Mouse (Mus musculus) 3T3-L1 (cell line): ENCODE results near the gene Syne3.
A peak's percentile ranks its signal among the peaks of the same experiment; 100 is the strongest.

ENCODE experiments used
- DNase-seq: peaks from one replicate; pipeline ENCODE4 v3.0.0-alpha.2; 2015; ENCODE audit warnings: low read depth, low spot score

Syne3 gene

DNA sequence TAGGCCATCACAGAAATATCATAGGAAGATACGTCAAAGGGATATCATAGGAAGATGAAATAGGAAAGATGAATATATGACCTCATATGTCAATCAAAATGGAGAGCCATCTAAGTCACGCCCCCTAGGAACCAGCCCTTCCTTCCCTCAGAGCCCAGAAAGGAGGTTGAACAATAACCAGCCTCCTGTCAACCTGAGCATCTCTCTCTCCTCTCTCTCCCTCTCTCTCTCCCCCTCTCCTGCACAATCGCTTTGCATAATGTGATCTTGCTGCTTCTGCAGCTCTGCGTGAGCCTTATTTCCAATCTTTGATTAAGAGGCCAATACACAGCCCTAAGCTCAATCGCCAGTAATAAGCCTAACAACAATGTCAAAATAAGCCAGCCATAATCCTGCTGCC is 84.6 kb downstream of the Syne3 start:
- no peak for DNase-seq

- DNase-seq: peak; percentile 16
These were observed 85.1 kb downstream of the Syne3 start for GRCm38 (mm10) chr12:104924546-104924945.

DNA sequence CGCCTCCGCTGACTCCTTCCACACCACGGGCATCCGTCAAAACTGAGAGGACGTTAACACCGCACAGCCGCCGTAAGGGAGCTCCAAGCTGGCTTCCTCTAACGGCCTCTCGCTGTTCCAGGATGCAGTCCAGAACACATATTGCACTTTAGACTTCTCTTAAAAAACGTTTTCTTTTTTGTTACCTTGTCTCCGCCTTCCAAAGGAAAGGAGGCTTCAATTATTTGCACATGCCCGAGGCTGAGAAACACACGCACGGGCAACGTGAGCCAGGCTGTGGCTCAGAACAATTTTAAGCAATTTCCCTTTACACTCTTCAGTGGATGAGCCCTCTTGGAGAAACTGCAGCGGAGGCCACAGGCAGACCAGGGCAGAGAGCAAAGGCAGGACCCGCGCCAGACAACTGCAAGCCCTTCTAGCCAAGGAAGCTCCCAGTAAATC is 85.6 kb downstream of the Syne3 start:
- DNase-seq: no peak

- DNase-seq: no peak
These were observed 87.0 kb downstream of the Syne3 start for GRCm38 (mm10) chr12:104922647-104923046.

DNA sequence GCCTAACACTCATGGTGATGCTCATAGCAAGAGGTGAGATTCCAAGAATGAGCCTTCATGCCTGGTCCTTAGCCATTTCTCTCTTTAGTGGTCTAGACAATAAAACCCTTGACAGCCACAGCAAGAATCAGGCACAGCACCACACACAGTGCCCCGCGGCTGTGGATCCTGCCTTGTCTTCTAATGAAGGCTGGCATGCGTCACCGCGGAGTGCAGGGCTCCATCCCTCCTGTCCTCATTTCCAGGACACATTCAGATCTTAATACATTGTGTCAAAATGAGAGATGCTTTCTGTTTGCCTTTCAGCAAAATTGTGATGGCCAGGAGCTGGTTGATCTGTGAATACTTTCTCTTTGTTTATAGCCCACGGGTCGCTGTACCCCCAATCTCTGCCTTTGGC is 88.5 kb downstream of the Syne3 start:
- DNase-seq: no peak

GRCm38 (mm10) chr12:104919247-104919646 is 90.4 kb downstream of the Syne3 start:
- peak; percentile 85 for DNase-seq

- DNase-seq: no peak
These were observed 91.7 kb downstream of the Syne3 start for GRCm38 (mm10) chr12:104917927-104918326.

- DNase-seq: peak; percentile 70
These were observed 92.3 kb downstream of the Syne3 start for GRCm38 (mm10) chr12:104917297-104917696.

- DNase-seq: no peak
These were observed 92.8 kb downstream of the Syne3 start for GRCm38 (mm10) chr12:104916776-104917175.

DNA sequence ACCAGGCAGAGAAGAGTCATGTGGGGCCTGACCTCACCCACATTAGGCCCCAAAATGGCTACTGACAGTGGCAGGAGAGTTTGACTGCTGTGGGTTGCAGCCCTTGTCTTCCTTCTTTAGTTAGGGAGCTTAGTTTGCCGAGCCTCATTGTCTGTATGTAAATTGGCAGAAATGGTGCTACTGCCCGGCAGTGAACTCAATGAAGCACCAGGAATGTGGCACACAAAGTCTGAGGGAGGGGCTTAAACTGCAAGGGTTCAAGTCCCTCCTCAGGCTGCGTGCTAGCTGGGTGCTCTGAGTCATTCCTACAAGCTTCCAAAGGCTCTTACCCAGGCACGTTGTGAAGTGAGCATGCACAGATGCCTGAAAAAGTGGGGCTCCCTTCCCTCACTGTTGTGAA is 93.9 kb downstream of the Syne3 start:
- DNase-seq: no peak

GRCm38 (mm10) chr12:104912990-104913389 is 96.6 kb downstream of the Syne3 start:
- no peak for DNase-seq

GRCm38 (mm10) chr12:104912281-104912933 is 97.2 kb downstream of the Syne3 start:
- DNase-seq: no peak

DNA sequence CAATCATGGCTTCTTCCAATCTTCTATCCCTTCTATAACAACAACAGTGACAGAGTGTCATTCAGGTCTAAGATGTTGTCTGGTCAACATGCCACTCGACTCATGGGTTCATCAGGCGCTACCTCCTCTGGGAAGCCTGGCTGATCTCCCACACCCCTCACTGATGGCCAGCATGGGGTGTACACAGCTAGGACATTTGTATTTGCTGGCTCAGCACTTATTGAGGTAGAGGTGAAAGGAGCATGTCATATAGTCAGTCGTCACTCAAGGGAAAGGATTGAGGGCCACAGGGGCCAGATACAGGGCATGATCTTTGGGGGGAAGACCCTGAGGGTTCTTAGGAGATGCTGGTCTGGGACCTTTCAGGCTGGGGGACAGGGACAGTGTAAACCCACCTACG is 99.9 kb downstream of the Syne3 start:
- no peak for DNase-seq

GRCm38 (mm10) chr12:104908986-104909385 is 100.6 kb downstream of the Syne3 start:
- no peak for DNase-seq

- no peak for DNase-seq
These were observed 101.4 kb downstream of the Syne3 start for GRCm38 (mm10) chr12:104908024-104908781.

DNA sequence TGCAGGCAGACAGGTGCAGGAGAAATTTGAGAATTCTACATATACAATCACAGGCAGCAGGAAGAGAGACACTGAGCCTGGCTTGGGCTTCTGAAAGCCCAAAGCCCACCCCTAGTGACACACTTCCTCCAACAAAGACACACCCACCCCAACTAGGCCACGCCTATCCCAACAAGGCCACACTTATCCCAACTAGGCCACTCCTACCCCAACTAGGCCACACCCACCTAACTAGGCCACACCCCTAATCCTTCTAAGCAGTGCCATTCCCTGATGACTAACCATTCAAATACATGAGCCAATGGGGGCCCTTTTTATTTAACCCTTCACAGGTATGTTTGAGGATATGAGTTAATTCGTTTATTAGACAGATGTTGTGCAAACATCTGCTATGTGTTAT is 102.5 kb downstream of the Syne3 start:
- no peak for DNase-seq

GRCm38 (mm10) chr12:104904138-104904537 is 105.5 kb downstream of the Syne3 start:
- peak; percentile 39 for DNase-seq

- DNase-seq: no peak
These were observed 107.1 kb downstream of the Syne3 start for GRCm38 (mm10) chr12:104902392-104903053.

DNA sequence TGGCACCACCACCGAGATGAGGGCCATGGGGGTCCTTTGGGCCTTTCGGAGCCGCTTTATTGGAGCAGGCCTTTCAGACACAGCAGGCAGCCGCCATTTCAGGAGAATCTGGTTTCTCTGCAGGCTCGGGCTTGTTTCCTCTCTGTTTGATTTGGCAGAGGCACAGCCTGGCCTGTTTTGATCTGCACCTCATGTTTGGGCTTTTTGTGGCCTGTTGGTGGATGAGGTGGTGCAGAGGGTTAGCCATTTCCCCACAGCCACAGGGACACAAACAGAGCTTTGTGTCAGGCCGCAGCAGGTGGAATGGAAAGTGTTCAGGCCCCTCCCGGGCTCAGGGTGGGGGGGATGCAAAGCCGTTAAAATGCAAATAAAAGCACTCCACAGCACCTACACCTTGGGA is 108.3 kb downstream of the Syne3 start:
- DNase-seq: no peak

DNA sequence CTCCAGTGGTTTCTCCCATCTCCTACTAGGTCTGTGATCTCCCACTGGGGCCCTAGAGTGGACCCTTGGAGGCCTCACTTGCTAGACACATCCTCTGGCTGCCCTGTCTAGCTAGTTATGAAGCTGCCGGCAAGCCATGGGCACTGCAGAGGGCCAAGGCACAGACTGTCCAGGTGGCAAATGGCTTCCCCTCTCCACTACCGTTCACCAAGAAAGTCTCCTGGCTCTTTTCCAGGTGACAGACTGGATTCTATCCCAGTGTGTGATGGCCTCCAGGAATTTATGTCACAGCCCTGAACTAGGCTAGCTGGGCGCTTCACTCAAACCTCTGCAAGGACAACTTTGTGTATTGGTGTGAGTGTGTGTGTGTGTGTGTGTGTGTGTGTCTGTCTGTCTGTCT is 109.8 kb downstream of the Syne3 start:
- no peak for DNase-seq

- no peak for DNase-seq
These were observed 110.4 kb downstream of the Syne3 start for GRCm38 (mm10) chr12:104899161-104899560.

GRCm38 (mm10) chr12:104898718-104899117 is 110.9 kb downstream of the Syne3 start:
- peak; percentile 16 for DNase-seq
